Mouse (Mus musculus): ENCODE results near the gene Tmem213. TPM values are rescaled to one million over a fixed set of nuclear protein-coding genes. Genes with fewer than 3 reads are reported as not detected.

Gene Tmem213
- polyA plus RNA-seq, 1 experiment from 2014 or later: 0.31 TPM

Other genes starting within 250 kb of the Tmem213 start
- gene Trim24, start 238.4 kb upstream of the Tmem213 start, polyA plus RNA-seq (2014; fragmentation: Nextera tagmentation; extraction: Ambion mirVana): 19.6 and 19.7 TPM in 2 replicates
- 0.31 and 0.51 TPM in 2 replicates for gene Svopl, start 62.3 kb upstream of the Tmem213 start, polyA plus RNA-seq (2014; fragmentation: Nextera tagmentation; extraction: Ambion mirVana)
- gene Atp6v0a4, start 15.3 kb downstream of the Tmem213 start, polyA plus RNA-seq (2014; fragmentation: Nextera tagmentation; extraction: Ambion mirVana): 0.97 and 1.9 TPM in 2 replicates
- 5.6 and 6.9 TPM in 2 replicates for gene D630045J12Rik, start 144.8 kb downstream of the Tmem213 start, polyA plus RNA-seq (2014; fragmentation: Nextera tagmentation; extraction: Ambion mirVana)
- gene Zc3hav1l, start 190.0 kb downstream of the Tmem213 start, polyA plus RNA-seq (2014; fragmentation: Nextera tagmentation; extraction: Ambion mirVana): 12.8 and 15.6 TPM in 2 replicates
- 9.2 and 10.2 TPM in 2 replicates for gene Zc3hav1, start 245.3 kb downstream of the Tmem213 start, polyA plus RNA-seq (2014; fragmentation: Nextera tagmentation; extraction: Ambion mirVana)

Data from intestine, embryonic 14.5 days (tissue).